Mouse (Mus musculus): ENCODE data around the gene Mx1. TPM values are rescaled to one million over a fixed set of nuclear protein-coding genes. Genes with fewer than 3 reads are reported as not detected.

Mx1 gene
- polyA plus RNA-seq, 1 experiment from 2014 or later: 0.18 TPM

DNA sequence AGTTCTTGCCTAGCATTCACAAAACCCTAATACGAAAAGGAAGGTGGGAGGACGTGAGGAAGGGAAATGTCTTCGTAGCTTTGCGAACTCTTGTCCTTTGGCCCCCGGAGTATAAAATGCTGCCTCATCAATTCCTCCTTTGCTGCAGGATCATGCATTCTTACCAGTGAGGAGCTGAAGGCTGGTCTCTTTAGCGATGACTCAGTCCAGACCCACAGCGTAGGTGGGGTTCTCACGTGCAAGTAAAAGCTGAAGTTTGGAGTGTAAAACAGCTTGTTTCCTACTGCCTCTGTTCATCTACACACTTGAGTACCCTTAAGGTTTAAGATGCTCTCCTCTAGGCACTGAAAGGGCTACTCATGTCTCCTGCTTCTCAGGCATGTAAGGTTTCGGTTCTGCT, 20.7 kb downstream of the Mx1 start:
- Histone ChIP-seq H3K27me3 (no peaks in the 10 kb centered on the region), H3K4me3 (no peak overlapping the region), H3K27ac (no peak overlapping the region), H3K4me1 (no peaks in the 10 kb centered on the region), H3K9ac (no peak overlapping the region), H3K36me3 (no peaks in the 10 kb centered on the region), H3K4me2 (no peak overlapping the region), H3K9me3 (no peaks in the 10 kb centered on the region)
- no peak for ATAC-seq (ENCODE audit: insufficient number of reproducible peaks, insufficient read depth, low FRiP score, low TSS enrichment, low read depth)
- WGBS: 85% methylated on average over 9 of the region's 9 CpGs

DNA sequence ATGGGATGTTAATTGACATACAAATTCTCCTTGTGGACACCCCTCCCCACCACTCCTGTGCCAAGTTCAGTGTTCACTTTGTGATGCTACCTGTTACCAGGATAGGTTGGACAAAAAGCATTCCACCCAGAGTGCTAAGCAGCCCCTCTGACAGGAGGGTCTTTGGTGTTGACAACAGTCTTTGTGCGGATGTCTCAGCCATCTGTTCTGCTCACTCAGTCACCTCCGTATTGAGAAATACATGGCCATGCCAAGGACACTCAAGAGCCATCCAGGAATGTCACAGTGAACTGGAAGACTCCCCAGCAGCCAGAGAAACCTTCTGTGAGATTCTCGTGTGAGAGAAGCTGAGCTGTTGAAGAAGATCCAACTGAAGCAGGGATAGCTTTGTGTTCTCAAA, 24.5 kb downstream of the Mx1 start:
- H3K36me3 ChIP-seq: no peaks in the 10 kb centered on the region
- H3K9me3 ChIP-seq: no peaks in the 10 kb centered on the region
- no peak for ATAC-seq (ENCODE audit: insufficient number of reproducible peaks, insufficient read depth, low FRiP score, low TSS enrichment, low read depth)
- WGBS: 75% methylated on average over 3 of the region's 3 CpGs
- no peak overlapping the region for H3K27ac ChIP-seq
- H3K4me2 ChIP-seq: no peak overlapping the region
- H3K27me3 ChIP-seq: no peaks in the 10 kb centered on the region
- no peak overlapping the region for H3K4me3 ChIP-seq
- no peaks in the 10 kb centered on the region for H3K4me1 ChIP-seq
- H3K9ac ChIP-seq: no peak overlapping the region

- Histone ChIP-seq H3K27me3 (no peaks in the 10 kb centered on the region), H3K4me2 (no peak overlapping the region), H3K36me3 (no peaks in the 10 kb centered on the region), H3K9ac (no peak overlapping the region), H3K27ac (no peak overlapping the region), H3K4me1 (no peaks in the 10 kb centered on the region), H3K9me3 (no peaks in the 10 kb centered on the region), H3K4me3 (no peak overlapping the region)
- 38% methylated on average over 1 of the region's 1 CpGs for WGBS
- ATAC-seq (ENCODE audit: insufficient number of reproducible peaks, insufficient read depth, low FRiP score, low TSS enrichment, low read depth): no peak
Observed at GRCm38 (mm10) chr16:97437448-97438056, 25.2 kb downstream of the Mx1 start.

DNA sequence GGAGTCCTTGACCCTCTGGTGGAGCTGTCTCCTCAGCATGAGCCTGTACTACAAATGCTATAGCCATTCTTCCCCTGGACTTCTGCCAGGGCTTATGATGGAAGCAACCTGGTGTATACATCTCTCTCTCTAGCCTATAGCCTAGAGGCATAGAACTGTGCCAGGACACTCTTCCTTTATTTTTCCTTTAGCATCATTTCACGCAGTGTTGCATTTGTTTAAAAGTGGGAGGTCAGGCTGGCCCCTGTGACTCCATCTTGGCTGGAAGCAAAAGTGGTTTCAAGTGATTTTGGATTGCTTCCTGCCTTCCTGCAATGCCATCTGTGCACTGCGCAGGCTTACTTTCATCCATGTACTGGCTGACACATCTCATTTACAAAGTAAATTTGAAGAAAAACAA, 28.5 kb downstream of the Mx1 start:
- H3K36me3 ChIP-seq: no peaks in the 10 kb centered on the region
- H3K4me3 ChIP-seq: no peak overlapping the region
- no peaks in the 10 kb centered on the region for H3K27me3 ChIP-seq
- no peaks in the 10 kb centered on the region for H3K4me1 ChIP-seq
- no peak overlapping the region for H3K4me2 ChIP-seq
- H3K9me3 ChIP-seq: no peaks in the 10 kb centered on the region
- no peak for ATAC-seq (ENCODE audit: insufficient number of reproducible peaks, insufficient read depth, low FRiP score, low TSS enrichment, low read depth)
- H3K9ac ChIP-seq: no peak overlapping the region
- no peak overlapping the region for H3K27ac ChIP-seq
- 67% methylated on average over 2 of the region's 2 CpGs for WGBS

DNA sequence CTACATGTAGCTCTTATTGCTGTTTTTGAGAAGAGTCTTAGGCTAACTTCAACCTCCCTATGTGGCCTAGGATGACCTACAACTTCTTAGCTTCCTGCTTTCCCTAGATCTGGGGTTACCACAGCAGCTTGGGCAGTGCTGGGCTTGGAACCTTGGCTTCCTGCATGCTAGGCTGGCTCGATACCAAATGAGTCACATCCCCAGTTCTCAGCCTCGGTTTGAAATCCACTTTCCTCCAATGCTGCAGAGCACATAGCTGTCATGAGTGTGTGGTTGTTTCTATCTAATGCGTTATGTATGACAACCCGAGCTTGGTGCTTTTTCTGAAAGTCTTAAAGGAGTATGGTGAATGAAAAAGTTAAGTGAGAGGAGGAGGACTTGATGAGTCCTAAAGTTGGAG, 31.4 kb downstream of the Mx1 start:
- H3K9ac ChIP-seq: no peak overlapping the region
- WGBS: 74% methylated on average over 4 of the region's 4 CpGs

GRCm38 (mm10) chr16:97430091-97430490, 32.6 kb downstream of the Mx1 start:
- no peaks in the 10 kb centered on the region for H3K27me3 ChIP-seq

More for the DNA sequence above, 31.4 kb downstream of the Mx1 start:
- Histone ChIP-seq H3K27ac (no peak overlapping the region), H3K36me3 (no peaks in the 10 kb centered on the region), H3K4me2 (no peak overlapping the region), H3K27me3 (no peaks in the 10 kb centered on the region), H3K4me3 (no peak overlapping the region), H3K4me1 (0 out of 2 replicates have a peak, but pooled peaks cover 3% of the 10 kb centered on the region), H3K9me3 (no peaks in the 10 kb centered on the region)
- no peak for ATAC-seq (ENCODE audit: insufficient number of reproducible peaks, insufficient read depth, low FRiP score, low TSS enrichment, low read depth)

DNA sequence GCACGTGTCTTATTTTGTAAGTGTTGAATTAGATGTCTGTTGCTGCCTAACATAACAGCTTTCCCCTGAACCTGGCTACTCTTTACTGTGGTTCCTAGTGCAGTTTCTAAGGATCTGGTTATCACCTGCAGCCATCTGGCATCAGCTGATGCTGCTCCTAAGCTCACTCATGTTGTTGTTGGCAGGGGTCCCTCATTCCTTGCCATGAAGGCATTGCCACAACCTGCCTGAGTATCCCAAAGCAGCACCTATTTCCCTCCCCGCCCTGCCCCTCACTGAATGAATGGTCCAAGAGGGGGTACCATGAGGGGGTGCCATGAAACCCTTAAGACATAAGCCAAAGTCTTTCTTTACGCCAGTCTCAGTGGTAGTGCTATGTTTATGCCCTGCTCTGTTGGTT, 34.7 kb downstream of the Mx1 start:
- ATAC-seq (ENCODE audit: insufficient number of reproducible peaks, insufficient read depth, low FRiP score, low TSS enrichment, low read depth): no peak
- no peaks in the 10 kb centered on the region for H3K36me3 ChIP-seq
- H3K27ac ChIP-seq: no peak overlapping the region
- WGBS: 83% methylated on average over 3 of the region's 3 CpGs
- H3K9me3 ChIP-seq: no peaks in the 10 kb centered on the region
- 0 out of 2 replicates have a peak, but pooled peaks cover 3% of the 10 kb centered on the region for H3K4me1 ChIP-seq
- no peak overlapping the region for H3K4me3 ChIP-seq
- H3K27me3 ChIP-seq: no peaks in the 10 kb centered on the region
- no peak overlapping the region for H3K4me2 ChIP-seq
- no peak overlapping the region for H3K9ac ChIP-seq

More at GRCm38 (mm10) chr16:97430091-97430490, 32.6 kb downstream of the Mx1 start:
- no peak overlapping the region for H3K9ac ChIP-seq
- H3K36me3 ChIP-seq: no peaks in the 10 kb centered on the region
- H3K4me2 ChIP-seq: no peak overlapping the region
- H3K4me1 ChIP-seq: 0 out of 2 replicates have a peak, but pooled peaks cover 3% of the 10 kb centered on the region
- H3K27ac ChIP-seq: no peak overlapping the region
- H3K4me3 ChIP-seq: no peak overlapping the region
- no peak for ATAC-seq (ENCODE audit: insufficient number of reproducible peaks, insufficient read depth, low FRiP score, low TSS enrichment, low read depth)
- no peaks in the 10 kb centered on the region for H3K9me3 ChIP-seq
- 82% methylated on average over 4 of the region's 4 CpGs for WGBS

DNA sequence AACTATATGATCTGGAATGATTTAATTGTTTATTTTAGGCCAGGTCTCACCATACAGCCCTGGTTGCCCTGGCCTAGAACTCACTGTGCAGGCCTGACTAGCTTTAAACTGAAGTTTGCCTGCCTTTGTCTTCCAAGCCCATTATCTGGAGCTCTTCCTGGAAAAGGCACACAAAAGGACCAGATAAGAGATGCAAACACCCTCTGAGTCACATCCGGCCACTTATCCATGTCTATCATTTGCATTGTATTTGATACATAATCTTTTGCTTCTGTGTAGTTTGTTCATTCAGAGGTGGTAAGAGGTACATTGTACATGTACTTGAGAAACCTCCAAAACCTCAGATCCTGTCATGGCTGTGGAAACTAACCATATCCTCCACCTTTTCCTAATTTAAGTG, 39.1 kb downstream of the Mx1 start:
- H3K4me1 ChIP-seq: 0 out of 2 replicates have a peak, but pooled peaks cover 3% of the 10 kb centered on the region
- no peaks in the 10 kb centered on the region for H3K27me3 ChIP-seq
- no peaks in the 10 kb centered on the region for H3K9me3 ChIP-seq
- WGBS: 87% methylated on average over 1 of the region's 1 CpGs
- H3K4me3 ChIP-seq: no peak overlapping the region
- H3K27ac ChIP-seq: no peak overlapping the region
- no peak overlapping the region for H3K9ac ChIP-seq
- no peaks in the 10 kb centered on the region for H3K36me3 ChIP-seq
- H3K4me2 ChIP-seq: no peak overlapping the region
- no peak for ATAC-seq (ENCODE audit: insufficient number of reproducible peaks, insufficient read depth, low FRiP score, low TSS enrichment, low read depth)

DNA sequence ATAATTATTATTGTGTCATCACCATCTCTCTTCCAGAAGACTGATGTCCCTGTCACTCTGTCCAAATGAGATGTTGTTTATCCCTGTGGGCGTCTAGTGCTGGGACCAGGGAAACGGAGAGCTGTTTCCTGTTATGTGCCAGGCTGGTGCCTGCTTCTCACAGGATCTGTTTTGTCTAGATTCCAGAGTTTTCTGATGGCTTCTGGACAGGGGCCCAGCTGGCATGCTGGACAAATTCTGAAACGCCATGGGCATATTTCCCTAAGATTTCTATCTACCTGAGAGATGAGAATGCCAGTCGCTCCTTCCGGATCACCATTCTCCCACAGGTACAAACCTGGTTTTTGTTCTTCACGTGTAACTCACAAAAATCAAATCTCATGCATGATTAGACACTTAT, 41.0 kb downstream of the Mx1 start:
- ATAC-seq (ENCODE audit: insufficient number of reproducible peaks, insufficient read depth, low FRiP score, low TSS enrichment, low read depth): no peak
- Histone ChIP-seq H3K4me1 (no peaks in the 10 kb centered on the region), H3K27me3 (no peaks in the 10 kb centered on the region), H3K9me3 (no peaks in the 10 kb centered on the region), H3K36me3 (no peaks in the 10 kb centered on the region), H3K27ac (no peak overlapping the region), H3K4me2 (no peak overlapping the region), H3K9ac (no peak overlapping the region), H3K4me3 (no peak overlapping the region)
- 72% methylated on average over 6 of the region's 6 CpGs for WGBS

GRCm38 (mm10) chr16:97418749-97419453, 43.8 kb downstream of the Mx1 start:
- WGBS: 82% methylated on average over 6 of the region's 6 CpGs
- Histone ChIP-seq H3K36me3 (no peaks in the 10 kb centered on the region), H3K27me3 (no peaks in the 10 kb centered on the region), H3K4me1 (no peaks in the 10 kb centered on the region), H3K9ac (no peak overlapping the region), H3K27ac (no peak overlapping the region), H3K9me3 (no peaks in the 10 kb centered on the region), H3K4me2 (no peak overlapping the region), H3K4me3 (no peak overlapping the region)
- ATAC-seq (ENCODE audit: insufficient number of reproducible peaks, insufficient read depth, low FRiP score, low TSS enrichment, low read depth): no peak

GRCm38 (mm10) chr16:97417896-97418542, 44.7 kb downstream of the Mx1 start:
- 20% methylated on average over 4 of the region's 4 CpGs for WGBS
- H3K4me1 ChIP-seq: no peaks in the 10 kb centered on the region
- no peak overlapping the region for H3K9ac ChIP-seq
- no peaks in the 10 kb centered on the region for H3K36me3 ChIP-seq
- H3K27me3 ChIP-seq: no peaks in the 10 kb centered on the region
- no peak for ATAC-seq (ENCODE audit: insufficient number of reproducible peaks, insufficient read depth, low FRiP score, low TSS enrichment, low read depth)
- no peak overlapping the region for H3K4me2 ChIP-seq
- H3K4me3 ChIP-seq: no peak overlapping the region
- no peaks in the 10 kb centered on the region for H3K9me3 ChIP-seq
- H3K27ac ChIP-seq: no peak overlapping the region

- H3K4me1 ChIP-seq: no peaks in the 10 kb centered on the region
- H3K27me3 ChIP-seq: no peaks in the 10 kb centered on the region
- no peaks in the 10 kb centered on the region for H3K9me3 ChIP-seq
- 81% methylated on average over 5 of the region's 5 CpGs for WGBS
- ATAC-seq (ENCODE audit: insufficient number of reproducible peaks, insufficient read depth, low FRiP score, low TSS enrichment, low read depth): no peak
- H3K27ac ChIP-seq: no peak overlapping the region
- no peak overlapping the region for H3K9ac ChIP-seq
- H3K4me2 ChIP-seq: no peak overlapping the region
- H3K4me3 ChIP-seq: no peak overlapping the region
- H3K36me3 ChIP-seq: no peaks in the 10 kb centered on the region
Observed at GRCm38 (mm10) chr16:97405476-97406012, 57.2 kb downstream of the Mx1 start.
